ENCODE assay signal across 18 mouse cellular contexts in genomic region chr6:30171967-30172366, GRCm38 (mm10).
DNase-seq lines count a peak whose midpoint lies in the region; ATAC-seq and TF ChIP-seq lines count a peak whose summit lies in the region.
"Had no signal": no experiment of that assay in that cellular context is flagged by ENCODE, and none has a peak within 500 bp of the region (broad histone marks: within the 10 kb centered on the region; RNA-seq: fewer than 3 reads in every experiment).

No protein-coding gene starts in this region.

- 19% methylated on average over 10 of the region's 10 CpGs for WGBS in hindbrain, embryonic 12.5 days
- WGBS in hindbrain, postnatal 0 days, result 30% methylated on average over 10 of the region's 10 CpGs
- WGBS in midbrain, embryonic 14.5 days, result 23% methylated on average over 10 of the region's 10 CpGs
- WGBS in midbrain, embryonic 13.5 days, result 22% methylated on average over 10 of the region's 10 CpGs
- WGBS in embryonic facial prominence, embryonic 14.5 days, result 26% methylated on average over 10 of the region's 10 CpGs
- 21% methylated on average over 10 of the region's 10 CpGs for WGBS in neural tube, embryonic 13.5 days

- H3K4me3 ChIP-seq in hindbrain, embryonic 12.5 days, result peak overlapping the region; percentile 32; the same call in 1 of the 2 replicates
- no peak overlapping the region for H3K4me3 ChIP-seq in hindbrain, postnatal 0 days (ENCODE audit: low read length)
- H3K4me3 ChIP-seq in midbrain, embryonic 14.5 days (replicated peaks; ENCODE audit: low read depth, low read length), result no peak overlapping the region
- no peak overlapping the region for H3K4me3 ChIP-seq in midbrain, embryonic 13.5 days (replicated peaks)
- H3K4me3 ChIP-seq in embryonic facial prominence, embryonic 14.5 days (ENCODE audit: low read depth, low read length), result peak overlapping the region; percentile 47; the same call in 1 of the 2 replicates
- peak overlapping the region; percentile 35 for H3K4me3 ChIP-seq in neural tube, embryonic 13.5 days
- H3K4me3 ChIP-seq: forebrain, embryonic 15.5 days; gastrocnemius, adult 2 months had no signal

- TF ChIP-seq CTCF in hindbrain, postnatal 0 days (IDR thresholded peaks at IDR 0.05; ENCODE audit: low read depth), result no peak

- H3K36me3 ChIP-seq in hindbrain, embryonic 12.5 days, result no peaks in the 10 kb centered on the region
- no peaks in the 10 kb centered on the region for H3K36me3 ChIP-seq in hindbrain, postnatal 0 days (ENCODE audit: insufficient read depth, low read length)
- H3K36me3 ChIP-seq in midbrain, embryonic 14.5 days (ENCODE audit: control insufficient read depth, insufficient read depth, low read length), result no peaks in the 10 kb centered on the region
- H3K36me3 ChIP-seq in midbrain, embryonic 13.5 days, result no peaks in the 10 kb centered on the region
- no peaks in the 10 kb centered on the region for H3K36me3 ChIP-seq in embryonic facial prominence, embryonic 14.5 days (ENCODE audit: control insufficient read depth, insufficient read depth, low read length)
- no peaks in the 10 kb centered on the region for H3K36me3 ChIP-seq in neural tube, embryonic 13.5 days
- H3K36me3 ChIP-seq: forebrain, embryonic 15.5 days; intestine, embryonic 15.5 days; liver, embryonic 13.5 days; stomach, embryonic 15.5 days had no signal

- no peak overlapping the region for H3K9ac ChIP-seq in hindbrain, embryonic 12.5 days
- no peak overlapping the region for H3K9ac ChIP-seq in hindbrain, postnatal 0 days (replicated peaks; ENCODE audit: low read length)
- no peak overlapping the region for H3K9ac ChIP-seq in midbrain, embryonic 14.5 days (replicated peaks; ENCODE audit: low read length)
- H3K9ac ChIP-seq in midbrain, embryonic 13.5 days (replicated peaks), result no peak overlapping the region
- peak overlapping the region; percentile 59; the same call in 1 of the 2 replicates for H3K9ac ChIP-seq in embryonic facial prominence, embryonic 14.5 days (ENCODE audit: low read depth, low read length)
- peak overlapping the region; percentile 59; the same call in 1 of the 2 replicates for H3K9ac ChIP-seq in neural tube, embryonic 13.5 days
- H3K9ac ChIP-seq: forebrain, embryonic 15.5 days; intestine, embryonic 15.5 days; liver, embryonic 13.5 days; stomach, embryonic 15.5 days had no signal

- H3K27ac ChIP-seq in hindbrain, embryonic 12.5 days, result no peak overlapping the region
- H3K27ac ChIP-seq in hindbrain, postnatal 0 days, result no peak overlapping the region
- H3K27ac ChIP-seq in midbrain, embryonic 14.5 days (replicated peaks; ENCODE audit: low read depth, low read length), result no peak overlapping the region
- H3K27ac ChIP-seq in midbrain, embryonic 13.5 days, result no peak overlapping the region
- no peak overlapping the region for H3K27ac ChIP-seq in embryonic facial prominence, embryonic 14.5 days (replicated peaks; ENCODE audit: low read depth, low read length)
- H3K27ac ChIP-seq in neural tube, embryonic 13.5 days (replicated peaks), result peak overlapping the region; percentile 9; the same call in 1 of the 2 replicates
- H3K27ac ChIP-seq: forebrain, embryonic 15.5 days; gastrocnemius, adult 2 months; intestine, embryonic 15.5 days; liver, embryonic 13.5 days; stomach, embryonic 15.5 days had no signal

- peaks cover 44% of the 10 kb centered on the region for H3K4me1 ChIP-seq in hindbrain, embryonic 12.5 days
- H3K4me1 ChIP-seq in hindbrain, postnatal 0 days (ENCODE audit: insufficient read depth, low read length), result no peaks in the 10 kb centered on the region; the same call in 1 of the 2 replicates
- peaks cover 23% of the 10 kb centered on the region; the same call in 1 of the 2 replicates for H3K4me1 ChIP-seq in midbrain, embryonic 14.5 days (ENCODE audit: control insufficient read depth, insufficient read depth, low read length)
- H3K4me1 ChIP-seq in midbrain, embryonic 13.5 days (replicated peaks), result peaks cover 44% of the 10 kb centered on the region
- H3K4me1 ChIP-seq in embryonic facial prominence, embryonic 14.5 days (ENCODE audit: control insufficient read depth, insufficient read depth, low read length), result peaks cover 7% of the 10 kb centered on the region; the same call in 1 of the 2 replicates
- H3K4me1 ChIP-seq in neural tube, embryonic 13.5 days (replicated peaks), result peaks cover 59% of the 10 kb centered on the region

- no peaks in the 10 kb centered on the region for H3K9me3 ChIP-seq in hindbrain, embryonic 12.5 days (replicated peaks)
- no peaks in the 10 kb centered on the region for H3K9me3 ChIP-seq in hindbrain, postnatal 0 days (ENCODE audit: low read length)
- no peaks in the 10 kb centered on the region for H3K9me3 ChIP-seq in midbrain, embryonic 14.5 days (ENCODE audit: control insufficient read depth, low read length)
- no peaks in the 10 kb centered on the region for H3K9me3 ChIP-seq in midbrain, embryonic 13.5 days
- no peaks in the 10 kb centered on the region for H3K9me3 ChIP-seq in embryonic facial prominence, embryonic 14.5 days (ENCODE audit: control insufficient read depth, low read length)
- H3K9me3 ChIP-seq in neural tube, embryonic 13.5 days, result no peaks in the 10 kb centered on the region
- H3K9me3 ChIP-seq: forebrain, embryonic 15.5 days; intestine, embryonic 15.5 days; liver, embryonic 13.5 days; stomach, embryonic 15.5 days had no signal

- peaks cover 92% of the 10 kb centered on the region for H3K27me3 ChIP-seq in hindbrain, embryonic 12.5 days
- H3K27me3 ChIP-seq in hindbrain, postnatal 0 days (ENCODE audit: insufficient read depth, low read length), result peaks cover 50% of the 10 kb centered on the region
- peaks cover 73% of the 10 kb centered on the region for H3K27me3 ChIP-seq in midbrain, embryonic 14.5 days (ENCODE audit: control insufficient read depth, insufficient read depth, low read length)
- H3K27me3 ChIP-seq in midbrain, embryonic 13.5 days, result peaks cover 92% of the 10 kb centered on the region
- peaks cover 70% of the 10 kb centered on the region for H3K27me3 ChIP-seq in embryonic facial prominence, embryonic 14.5 days (replicated peaks; ENCODE audit: control insufficient read depth, insufficient read depth, low read length)
- peaks cover 93% of the 10 kb centered on the region for H3K27me3 ChIP-seq in neural tube, embryonic 13.5 days

- ATAC-seq in hindbrain, embryonic 12.5 days (ENCODE audit: low FRiP score), result no peak
- no peak for ATAC-seq in hindbrain, postnatal 0 days
- ATAC-seq in midbrain, embryonic 14.5 days (ENCODE audit: low FRiP score, low TSS enrichment), result no peak
- no peak for ATAC-seq in midbrain, embryonic 13.5 days
- no peak for ATAC-seq in embryonic facial prominence, embryonic 14.5 days (ENCODE audit: low read depth)
- ATAC-seq in neural tube, embryonic 13.5 days (ENCODE audit: low read depth), result no peak
- ATAC-seq: forebrain, embryonic 15.5 days; intestine, embryonic 15.5 days had no signal

- DNase-seq in hindbrain, postnatal 0 days (ENCODE audit: low spot score), result no peak
- DNase-seq in midbrain, embryonic 14.5 days, result peak; percentile 39
- no peak for DNase-seq in embryonic facial prominence, embryonic 14.5 days (ENCODE audit: low spot score)
- DNase-seq in cerebellum, postnatal 36 days, result no peak
- DNase-seq: adrenal gland, postnatal 14 days; cerebellum, adult 9-11 months; gastrocnemius, adult 2 months; heart, adult 18-20 months; heart, postnatal 14 days; kidney, postnatal 36 days; liver, embryonic 13.5 days; spleen, adult 18-20 months had no signal

- H3K4me2 ChIP-seq in hindbrain, embryonic 12.5 days (replicated peaks), result peak overlapping the region; percentile 40; the same call in 1 of the 2 replicates
- H3K4me2 ChIP-seq in hindbrain, postnatal 0 days (ENCODE audit: low read depth, low read length), result no peak overlapping the region
- no peak overlapping the region for H3K4me2 ChIP-seq in midbrain, embryonic 14.5 days (ENCODE audit: low read length)
- no peak overlapping the region for H3K4me2 ChIP-seq in midbrain, embryonic 13.5 days (replicated peaks)
- peak overlapping the region; percentile 51 for H3K4me2 ChIP-seq in embryonic facial prominence, embryonic 14.5 days (ENCODE audit: low read depth, low read length)
- peak overlapping the region; percentile 43 for H3K4me2 ChIP-seq in neural tube, embryonic 13.5 days
- H3K4me2 ChIP-seq: forebrain, embryonic 15.5 days had no signal

Comparison
In these comparisons a context has a peak if more than half of its experiments do, and no peak if none do; other contexts are left out.
1. H3K4me2 ChIP-seq: peak in hindbrain, embryonic 12.5 days (single experiment), embryonic facial prominence, embryonic 14.5 days (single experiment) and neural tube, embryonic 13.5 days (single experiment); none in hindbrain, postnatal 0 days (single experiment), midbrain, embryonic 14.5 days (single experiment) and midbrain, embryonic 13.5 days (single experiment).
2. H3K4me3 ChIP-seq: peak in hindbrain, embryonic 12.5 days (single experiment), embryonic facial prominence, embryonic 14.5 days (single experiment) and neural tube, embryonic 13.5 days (single experiment); none in hindbrain, postnatal 0 days (single experiment), midbrain, embryonic 14.5 days (single experiment) and midbrain, embryonic 13.5 days (single experiment).
3. H3K9ac ChIP-seq: peak in embryonic facial prominence, embryonic 14.5 days (single experiment) and neural tube, embryonic 13.5 days (single experiment); none in hindbrain, embryonic 12.5 days (single experiment), hindbrain, postnatal 0 days (single experiment), midbrain, embryonic 14.5 days (single experiment) and midbrain, embryonic 13.5 days (single experiment).